Mouse (Mus musculus) neutrophil, adult 5-6 weeks (primary cell): ENCODE measurements around the gene Dpf3. TPM values are rescaled to one million over a fixed set of nuclear protein-coding genes. Genes with fewer than 3 reads are reported as not detected.

Experiments
- ATAC-seq: fragments of 151-379, 151-347 bp; 2 replicates; pipeline ENCODE4 v1.8.0; 2017; ENCODE audit warnings: mild to moderate bottlenecking, moderate TSS enrichment; ENCODE audit not compliant: insufficient number of reproducible peaks, poor library complexity, low FRiP score, severe bottlenecking; ENCODE audit errors: extremely low read depth
- total RNA-seq: library from RNA; stranded (forward); fragments of 200-1000 nt; gene quantifications from 2 replicates; pipeline ENCODE4 v1.2.3, GENCODE M21; 2017

Dpf3 gene
- total RNA-seq, 1 experiment from 2014 or later = 0.47 TPM

DNA sequence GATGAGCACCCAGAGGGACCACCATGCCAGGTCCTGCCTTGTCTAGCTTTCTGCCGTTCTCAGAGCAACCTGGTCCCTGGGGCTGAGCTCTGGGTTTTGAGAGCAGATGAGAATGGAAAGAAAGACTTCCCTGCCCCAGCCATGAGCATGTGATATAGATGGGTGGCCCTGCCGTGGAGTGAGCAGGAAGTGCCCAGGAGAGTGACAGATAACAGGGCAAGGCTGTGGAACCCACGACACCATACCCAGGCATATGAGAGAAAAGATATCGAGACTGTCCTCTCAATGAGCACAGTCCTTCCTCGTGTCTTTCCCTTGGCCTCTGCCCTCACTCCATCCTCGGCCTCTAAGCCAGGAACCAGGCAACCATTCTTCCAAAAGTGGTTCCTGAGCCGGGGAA, 172.8 kb downstream of the Dpf3 start:
- ATAC-seq = no peak

DNA sequence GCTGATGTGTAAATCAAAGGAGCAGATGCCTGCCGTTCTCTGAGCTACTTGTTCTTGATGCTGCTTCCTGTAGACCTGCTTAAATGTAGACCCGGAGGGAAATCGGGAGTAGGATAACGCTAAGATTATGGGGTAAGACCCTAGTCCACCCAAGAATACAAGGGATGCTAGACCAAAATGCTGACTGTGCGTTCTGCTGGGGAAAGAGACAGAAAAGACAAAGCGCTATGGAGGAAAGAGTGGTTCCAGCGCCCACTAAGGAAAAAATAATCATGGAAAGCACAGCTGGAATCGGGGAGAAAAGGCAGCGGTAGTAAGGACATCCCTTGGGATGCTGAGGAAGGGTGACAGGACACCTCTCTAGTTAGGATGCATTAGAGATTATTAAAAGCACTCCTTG, 174.7 kb downstream of the Dpf3 start:
- no peak for ATAC-seq

DNA sequence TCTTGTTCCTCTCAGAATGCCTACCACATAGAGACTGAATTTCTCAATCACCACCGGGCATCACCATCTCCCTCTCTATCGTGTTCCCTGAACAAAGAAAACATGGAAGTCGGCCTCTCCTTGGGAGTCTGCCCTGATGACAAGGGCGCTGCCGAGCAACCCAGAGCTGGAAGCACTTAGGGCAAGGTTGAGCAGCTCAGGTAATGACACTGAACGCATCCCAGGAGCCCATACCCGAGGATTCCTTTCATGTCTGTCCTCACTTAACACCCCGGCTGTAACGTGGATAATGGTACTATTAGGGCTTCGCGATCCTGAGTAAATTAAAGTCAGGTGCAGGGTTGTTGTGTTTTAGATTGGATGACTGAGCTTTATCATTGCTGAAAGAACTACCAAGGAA, 176.9 kb downstream of the Dpf3 start:
- no peak for ATAC-seq

DNA sequence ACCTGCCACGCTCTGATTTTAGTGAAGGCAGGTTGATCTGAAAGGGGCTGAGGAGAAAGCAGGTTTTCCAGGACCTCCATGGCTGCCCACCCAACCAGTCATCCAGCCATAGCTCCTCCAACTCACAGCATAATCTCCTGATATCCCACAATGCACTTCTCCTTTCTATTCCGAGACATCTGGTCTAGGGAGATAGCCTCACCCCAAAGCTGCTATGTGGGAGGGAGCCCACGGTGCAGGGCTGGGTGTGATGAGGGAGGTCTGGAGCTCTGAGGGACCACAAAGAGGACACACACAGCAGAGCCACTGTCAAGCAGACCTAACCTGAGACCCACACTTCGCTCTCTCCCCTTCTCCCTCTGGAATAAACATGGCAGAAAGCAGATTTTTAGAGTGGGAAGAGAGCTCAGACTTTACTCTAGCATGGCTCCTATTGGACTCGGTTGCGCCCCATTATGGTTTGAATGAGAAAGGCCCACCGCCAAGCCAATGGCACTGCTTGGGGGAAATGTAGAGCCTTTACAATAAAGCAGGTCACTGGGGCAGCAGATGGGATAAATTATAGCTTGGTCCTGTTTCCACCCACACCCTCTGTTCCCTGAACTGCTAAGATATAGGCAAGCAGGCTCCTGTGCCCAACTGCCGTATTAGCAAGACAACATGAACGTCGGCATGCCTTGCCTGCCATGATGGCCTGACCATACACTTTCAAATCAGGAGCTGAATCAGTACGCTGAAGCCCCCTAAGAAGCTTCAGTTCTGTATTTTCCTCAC, 178.3 kb downstream of the Dpf3 start:
- no peak for ATAC-seq

DNA sequence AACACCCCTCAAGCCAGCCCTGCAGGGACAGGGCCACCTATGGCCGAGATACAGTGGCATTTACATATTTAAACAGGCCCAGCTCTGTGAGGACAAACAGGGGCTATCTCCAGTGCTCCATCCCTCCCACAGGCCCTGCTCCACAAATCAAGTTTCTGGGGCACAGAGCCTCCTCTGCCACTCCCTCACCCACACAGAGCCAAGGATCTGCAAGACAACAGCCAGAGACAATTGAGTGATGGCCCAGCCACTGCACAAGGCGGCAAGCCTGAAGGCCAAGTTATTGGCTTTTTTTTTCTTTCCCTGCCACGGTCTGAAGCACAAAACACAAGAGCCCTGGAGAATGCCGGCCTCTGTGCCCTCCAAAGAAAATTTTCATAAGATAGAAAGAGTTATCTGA, 178.9 kb downstream of the Dpf3 start:
- ATAC-seq = no peak

DNA sequence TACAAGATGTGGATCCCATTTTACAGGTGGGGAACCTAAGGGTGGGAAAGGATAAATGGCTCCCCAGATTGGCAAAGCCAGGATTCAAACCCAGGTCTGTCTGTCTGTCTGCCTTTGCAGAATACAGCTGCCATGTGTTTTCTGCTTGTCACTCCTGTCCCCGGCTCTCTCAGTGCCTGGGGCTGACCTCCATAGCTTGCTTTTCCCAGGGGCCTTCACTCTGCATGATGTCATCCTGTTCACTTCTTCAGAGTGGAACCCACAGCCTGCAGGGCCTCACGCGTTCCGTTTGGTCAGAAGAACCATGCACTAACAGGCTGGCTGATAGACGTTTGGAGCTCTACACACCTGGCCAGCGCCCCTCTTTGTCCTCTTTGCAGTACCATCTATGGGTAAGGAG, 184.3 kb downstream of the Dpf3 start:
- no peak for ATAC-seq

DNA sequence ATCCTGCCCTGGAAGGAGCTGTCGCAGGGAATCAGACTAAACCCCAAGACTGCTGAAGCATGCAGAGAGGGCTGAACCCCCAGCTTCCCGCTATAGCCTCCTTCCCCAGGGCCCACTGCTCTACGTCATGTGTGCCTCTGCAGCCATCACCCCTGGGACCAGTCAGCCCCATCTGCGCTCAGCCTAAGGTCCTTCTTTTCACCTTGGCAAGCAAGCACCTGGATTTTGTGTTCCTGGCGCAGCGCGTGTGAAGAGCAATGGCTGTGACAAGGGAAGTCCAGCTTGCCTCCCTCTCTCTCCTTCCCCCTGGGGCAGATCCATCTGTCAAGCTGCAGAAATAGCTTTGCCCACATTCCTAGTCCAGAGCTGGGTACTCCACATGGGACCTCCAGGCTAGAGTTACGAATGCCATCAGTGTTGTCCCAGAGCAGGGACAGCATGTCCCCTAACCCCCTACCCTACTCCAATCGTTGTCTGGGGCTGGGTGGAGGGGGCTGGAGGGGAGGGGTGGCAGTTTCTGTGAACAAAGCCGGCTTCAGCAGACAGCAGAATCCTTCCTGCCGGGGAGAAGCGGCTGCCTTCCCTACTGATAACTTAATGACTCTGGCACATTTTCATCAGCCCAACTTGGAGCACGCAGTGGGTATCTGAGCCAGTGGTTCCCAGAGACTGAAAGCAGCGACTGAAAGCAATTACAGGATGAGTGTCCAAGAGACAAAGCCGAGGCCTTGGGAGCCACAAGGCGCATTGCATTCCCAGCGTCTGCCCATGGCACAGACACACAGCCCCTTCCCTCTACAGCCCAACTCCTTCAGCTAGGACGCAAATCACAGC, 185.0 kb downstream of the Dpf3 start:
- ATAC-seq = no peak

DNA sequence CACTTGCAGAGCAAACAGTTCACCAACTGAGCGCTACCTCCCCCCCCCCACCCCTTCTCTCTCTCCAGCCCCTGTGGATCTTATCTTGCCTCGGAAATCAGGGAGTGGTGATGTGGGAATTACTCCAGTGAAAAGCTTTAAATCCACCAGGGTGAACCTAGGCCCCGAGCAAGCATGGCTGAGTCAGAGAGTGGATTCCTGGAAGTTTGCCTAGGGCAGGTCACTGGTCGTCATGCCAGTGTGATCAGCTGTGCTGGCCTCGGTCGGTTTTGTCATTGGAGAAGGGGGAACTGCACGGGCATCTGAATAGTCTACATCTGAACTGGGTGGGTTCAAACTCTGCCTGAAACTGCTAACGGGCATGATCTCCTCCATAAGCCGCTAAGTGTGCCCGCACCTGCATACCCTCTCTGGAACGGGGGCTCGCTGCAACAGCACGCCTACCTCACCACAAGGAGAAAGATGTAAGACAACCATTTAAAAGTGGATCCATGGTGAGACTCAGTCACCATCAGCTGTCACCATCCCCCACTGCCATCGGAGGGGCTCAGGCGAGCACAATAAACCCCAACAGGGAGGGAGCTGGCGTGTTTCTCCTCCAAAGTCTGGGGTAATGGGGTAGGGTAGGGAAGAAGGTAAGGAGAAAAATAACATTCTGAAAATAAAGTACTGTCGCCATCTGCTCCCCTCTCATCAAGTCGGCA, 185.7 kb downstream of the Dpf3 start:
- ATAC-seq = no peak

DNA sequence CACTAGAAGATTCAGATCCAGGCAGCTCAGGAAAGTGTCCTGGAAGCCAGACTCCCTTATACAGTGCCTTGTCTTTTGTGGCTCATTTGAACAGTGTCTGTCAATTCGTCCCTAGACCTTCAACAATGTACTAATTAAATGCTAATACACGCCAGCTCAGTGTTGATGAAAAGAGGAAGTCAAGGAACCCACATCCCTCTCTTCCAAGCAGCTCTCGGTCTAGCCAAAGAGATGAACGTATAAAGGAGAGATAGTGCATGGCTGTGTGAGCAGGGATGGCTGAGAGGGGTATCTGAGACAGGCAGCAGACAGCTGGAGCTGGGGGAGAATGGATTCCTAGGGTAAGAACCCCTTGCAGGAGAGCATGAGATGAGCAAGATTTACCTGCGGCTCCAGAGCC, 189.2 kb downstream of the Dpf3 start:
- ATAC-seq = no peak

DNA sequence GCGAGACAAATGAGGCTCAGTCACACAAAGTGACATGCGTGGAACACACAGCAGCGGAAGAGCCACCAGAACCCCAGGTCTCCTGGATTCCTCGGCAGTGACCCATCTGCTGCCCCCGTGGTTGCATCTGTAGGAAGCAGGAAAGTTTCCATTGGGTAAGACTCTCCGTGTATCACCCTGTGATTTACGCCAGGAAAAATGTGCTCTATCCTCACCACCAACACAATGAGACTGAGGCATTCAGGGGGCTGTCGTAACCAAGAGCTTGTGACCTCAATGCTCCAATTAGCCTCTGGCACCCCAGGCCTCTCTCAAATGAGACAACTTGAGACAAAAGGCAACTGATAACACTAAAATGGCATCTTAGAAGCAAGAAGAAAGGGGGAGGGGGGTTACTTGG, 192.5 kb downstream of the Dpf3 start:
- ATAC-seq = no peak

DNA sequence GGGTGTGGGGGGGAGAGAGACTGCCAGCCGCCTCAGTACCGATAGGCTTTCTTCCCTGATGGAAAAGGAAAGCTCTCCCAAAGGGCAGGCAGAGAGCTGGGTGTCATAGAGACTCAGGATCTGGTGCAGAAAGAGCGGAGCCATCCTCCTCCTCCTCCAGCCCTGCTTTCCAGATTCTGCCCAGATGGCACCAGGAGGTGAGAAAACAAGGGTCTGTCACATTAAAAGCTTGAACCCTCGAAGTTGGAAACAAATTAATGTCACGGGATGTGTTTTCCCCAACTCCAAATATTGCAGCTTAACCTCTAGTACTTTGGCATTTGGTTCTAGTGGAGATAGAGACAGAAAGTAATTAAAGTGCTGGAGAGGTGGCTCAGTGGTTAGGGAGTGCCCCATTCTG, 195.6 kb downstream of the Dpf3 start:
- ATAC-seq = no peak

DNA sequence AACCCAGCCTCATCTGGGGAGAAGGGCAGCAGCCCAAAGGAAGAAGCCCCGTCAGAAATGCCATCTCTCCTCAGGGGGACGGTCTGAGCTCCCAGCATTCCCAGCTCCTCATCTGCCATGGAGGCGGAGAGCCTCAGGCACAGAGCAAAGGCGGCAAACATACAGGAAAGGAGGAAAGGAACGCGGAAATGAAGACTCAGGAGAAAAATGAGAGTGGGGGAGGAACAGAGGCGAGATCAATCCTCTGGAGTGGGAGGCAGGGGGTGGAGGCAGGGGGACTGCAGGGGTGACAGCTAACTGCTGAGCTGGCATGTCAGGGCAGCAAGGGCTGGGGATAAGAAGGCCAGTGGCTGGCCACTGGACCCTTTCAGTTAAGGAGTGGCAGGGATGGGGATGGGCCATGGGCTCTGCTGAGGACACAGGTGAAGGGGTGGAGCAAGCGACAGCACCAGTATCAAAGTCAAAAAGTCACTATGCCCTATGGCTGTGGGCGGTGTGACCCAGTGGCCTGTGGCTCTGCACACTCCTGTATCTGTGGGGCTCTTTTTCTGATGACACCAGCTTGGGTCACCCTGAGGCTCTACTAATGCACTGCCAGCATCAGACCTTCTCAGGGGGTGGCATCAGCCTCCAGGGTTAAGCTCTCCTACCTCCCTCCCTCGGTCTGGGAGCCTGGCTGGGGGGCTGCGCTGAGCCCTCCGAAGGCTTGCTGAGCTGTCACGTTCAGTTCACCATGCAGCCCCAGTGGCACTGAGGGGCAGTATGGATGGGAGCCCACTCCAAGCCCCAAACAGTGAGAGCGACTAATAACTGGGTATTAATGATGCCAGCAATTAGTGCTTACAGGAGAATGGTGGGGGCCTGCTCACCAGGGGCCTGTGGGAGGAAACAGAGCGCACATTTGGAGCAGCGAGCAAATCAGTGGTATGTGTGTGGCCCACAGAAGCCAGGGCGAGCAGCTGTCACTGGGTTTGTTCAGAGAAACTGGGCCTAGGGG, 200.7 kb downstream of the Dpf3 start:
- no peak for ATAC-seq

DNA sequence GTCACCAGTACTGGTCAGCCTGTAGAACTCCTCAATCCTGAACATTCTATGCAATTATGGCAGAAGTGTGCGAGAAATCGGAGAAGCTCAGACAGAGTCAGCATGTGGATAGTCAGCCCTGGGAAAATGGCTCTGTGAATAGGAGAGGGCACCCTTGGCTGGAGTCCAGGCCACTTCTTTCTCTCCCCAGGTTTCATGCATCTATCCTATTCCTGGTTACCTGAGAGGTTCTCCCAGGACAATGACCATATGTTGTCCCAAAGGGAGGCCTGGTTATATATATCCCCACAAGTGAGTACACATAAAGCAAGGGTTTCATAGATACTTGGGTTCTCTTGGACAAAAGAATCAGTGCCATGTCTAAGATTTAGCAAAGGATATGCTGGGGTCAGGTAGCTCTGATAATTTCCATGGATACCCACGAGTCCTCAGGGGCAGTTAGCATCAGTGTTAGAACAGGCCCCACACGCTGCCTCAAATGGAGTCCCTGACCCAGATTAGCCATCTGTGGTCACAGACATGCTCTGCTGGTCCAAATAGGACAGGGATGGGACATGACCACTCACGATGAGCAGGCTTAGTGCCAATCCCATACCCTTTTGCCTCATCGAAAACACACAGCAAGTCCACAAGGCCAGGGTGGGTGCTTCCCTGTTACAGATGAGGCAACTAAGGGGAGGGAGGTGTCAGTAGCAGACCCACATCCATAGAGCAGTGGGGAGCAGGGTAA, 203.8 kb downstream of the Dpf3 start:
- no peak for ATAC-seq

DNA sequence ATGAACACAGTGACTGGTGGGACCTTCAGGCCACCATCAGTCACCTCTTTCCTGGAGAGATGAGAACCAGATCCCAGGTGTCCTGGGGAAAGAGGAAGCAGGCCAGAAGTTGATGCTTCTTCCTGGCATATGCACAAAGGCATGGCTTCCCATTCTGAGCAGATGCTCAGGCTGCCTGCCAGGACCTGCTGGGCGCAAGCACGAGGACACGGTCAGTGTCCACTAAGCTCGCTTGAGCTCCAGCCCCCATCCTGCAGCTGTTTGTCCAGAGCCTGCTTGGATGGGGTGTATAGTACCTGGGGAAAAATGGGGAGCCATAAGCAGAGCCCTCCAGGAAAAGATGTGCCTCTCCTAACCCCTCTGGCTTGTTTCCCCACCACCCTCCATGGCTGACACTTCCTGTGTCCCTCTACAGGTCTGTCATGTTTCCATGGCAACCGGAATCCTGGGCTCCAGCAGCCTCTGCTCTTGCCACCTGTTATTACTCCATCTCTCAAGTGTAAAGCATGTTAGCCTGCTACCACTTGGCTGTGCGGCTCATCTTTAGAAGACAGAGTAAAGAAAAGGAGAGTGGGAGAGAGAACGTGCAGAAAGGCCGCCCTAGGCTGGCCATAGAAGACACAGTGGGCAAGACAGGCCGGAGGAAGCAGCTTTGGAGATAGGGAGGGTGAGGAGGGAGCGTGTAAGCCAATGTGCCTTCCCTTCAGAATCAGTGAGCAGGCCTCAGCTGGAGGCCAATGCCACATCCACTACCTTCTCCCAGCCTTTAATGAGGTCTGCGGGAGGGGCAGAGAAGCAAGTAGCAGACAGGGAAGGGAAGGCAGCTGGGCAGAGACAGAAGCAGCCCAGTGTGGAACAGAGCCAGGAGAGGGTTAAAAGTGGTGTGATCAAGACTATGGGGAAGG, 209.7 kb downstream of the Dpf3 start:
- no peak for ATAC-seq

DNA sequence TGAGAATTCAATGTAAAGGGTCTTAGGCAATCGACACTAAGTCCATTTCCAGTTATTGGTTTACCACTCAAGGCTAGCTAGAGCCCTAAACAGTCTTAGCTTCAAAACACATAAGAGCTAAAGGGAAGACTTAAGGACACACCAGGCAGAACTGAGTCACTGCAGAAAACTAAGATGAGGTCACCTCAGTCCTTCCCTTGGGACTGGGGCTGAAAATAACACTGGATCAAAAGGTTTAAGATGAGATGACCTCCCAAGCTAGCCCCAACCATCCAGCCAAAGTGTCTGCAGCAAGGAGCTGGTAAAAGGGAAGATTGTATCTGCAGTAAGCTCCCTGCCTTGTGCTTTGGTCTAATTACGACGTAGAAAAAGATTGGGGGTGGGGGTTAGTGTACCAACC, 216.3 kb downstream of the Dpf3 start:
- no peak for ATAC-seq

DNA sequence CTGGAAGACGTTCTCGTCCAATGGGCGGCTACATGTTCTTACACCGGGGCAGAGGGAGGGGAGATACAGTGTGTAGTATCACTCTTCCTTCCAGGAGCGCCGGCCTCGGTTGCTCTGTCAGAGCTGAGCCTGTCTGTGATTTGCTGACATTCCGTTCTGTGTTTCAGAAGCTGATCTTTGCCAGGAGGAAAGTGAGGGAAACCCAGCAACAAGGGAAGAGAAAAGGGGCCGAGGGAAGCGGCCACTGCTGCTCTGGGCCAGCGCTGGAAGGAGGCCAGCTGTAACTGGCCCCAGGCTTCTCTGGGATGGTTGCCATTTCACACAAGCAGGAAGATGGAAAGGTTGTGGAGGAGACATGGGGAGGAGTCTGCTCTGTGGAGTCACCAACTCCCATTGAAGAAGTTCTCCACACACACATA, 219.0 kb downstream of the Dpf3 start:
- no peak for ATAC-seq

DNA sequence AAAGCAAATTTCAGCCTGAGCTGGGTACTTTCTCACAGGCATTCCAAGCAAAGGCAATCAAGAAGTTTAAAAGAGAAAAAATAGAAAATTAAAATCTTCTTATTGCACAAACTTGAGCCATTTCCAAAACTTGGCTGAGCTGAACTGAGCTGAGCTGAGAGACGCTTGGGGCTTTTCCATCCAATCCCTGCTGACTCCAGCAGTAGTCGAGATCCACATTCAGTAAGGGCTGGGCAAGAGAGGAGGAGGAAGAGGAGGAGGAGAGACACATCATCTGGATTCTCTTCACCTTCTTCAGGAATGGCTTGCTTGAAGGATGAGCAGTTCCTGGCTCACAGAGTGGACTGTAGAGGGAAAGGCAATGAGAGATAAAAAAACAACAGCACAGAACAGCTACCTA, 227.0 kb downstream of the Dpf3 start:
- no peak for ATAC-seq
